Mouse (Mus musculus): ENCODE data around the gene Kif21a. TPM values are rescaled to one million over a fixed set of nuclear protein-coding genes. Genes with fewer than 3 reads are reported as not detected.

Gene Kif21a
- polyA plus RNA-seq (2015; fragmentation: Nextera tagmentation; extraction: Ambion mirVana), result 52.3 and 54.2 TPM in 2 replicates

DNA sequence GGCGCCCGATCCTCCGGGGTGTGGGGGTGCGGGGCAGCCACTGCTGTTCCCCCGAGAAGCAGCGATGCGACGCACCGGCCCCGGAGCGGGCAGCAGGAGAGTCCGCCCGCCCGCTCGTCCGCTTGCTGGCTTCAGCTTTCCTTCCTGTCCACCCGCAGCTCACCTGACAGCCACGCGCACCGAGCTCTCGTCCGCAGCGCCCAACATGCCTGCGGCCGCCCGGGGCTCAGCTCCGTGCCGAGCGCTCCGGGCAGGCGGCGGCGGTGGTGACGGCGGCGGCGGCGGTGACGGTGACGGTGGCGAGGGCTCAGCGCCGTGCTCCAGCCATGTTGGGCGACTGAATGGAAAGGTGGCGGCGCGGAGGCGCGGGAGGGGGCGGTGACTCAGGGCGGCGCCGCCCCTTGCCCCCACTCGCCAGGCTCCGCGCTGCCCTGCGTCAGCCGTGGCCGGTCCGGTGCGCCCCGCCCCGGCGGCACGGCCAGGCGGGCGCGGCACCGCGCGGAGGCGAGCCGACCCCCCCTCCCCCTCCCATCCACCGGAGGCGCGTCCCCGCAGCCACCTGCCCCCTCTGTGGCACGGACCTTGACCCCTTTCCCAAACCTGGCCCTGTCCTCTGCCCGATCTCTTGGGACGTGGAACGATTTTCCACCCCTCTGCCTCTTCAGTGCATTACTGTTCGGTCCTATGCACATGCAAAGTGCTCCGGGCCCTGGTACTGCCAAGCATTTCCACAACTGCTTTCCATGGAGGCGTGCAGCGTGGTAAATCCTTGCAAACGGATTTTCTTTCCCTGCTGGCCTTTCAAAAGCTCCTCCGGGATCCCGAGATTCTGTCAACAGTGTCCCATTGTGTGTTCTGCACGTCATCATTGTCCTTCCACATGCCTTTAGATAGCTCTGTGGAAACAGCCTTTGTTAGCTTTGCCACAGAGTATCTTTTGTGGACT, at the start of gene Kif21a:
Gene Kif21a (minus strand): TSS at position 453 of the 946 bp plus-strand sequence.
- Histone ChIP-seq H3K9ac (replicated peaks) (peak within 1 kb of the TSS; percentile 99), H3K4me2 (replicated peaks) (peak within 1 kb of the TSS; percentile 59), H3K4me1 (peaks cover 54% of the 10 kb centered on the region), H3K4me3 (peak within 1 kb of the TSS; percentile 98), H3K27ac (replicated peaks) (peak within 1 kb of the TSS; percentile 100), H3K9me3 (no peaks in the 10 kb centered on the region), H3K27me3 (no peaks in the 10 kb centered on the region), H3K36me3 (no peaks in the 10 kb centered on the region)
- under 1% methylated on average over 84 of the region's 89 CpGs for WGBS
- ATAC-seq (replicated peaks), result peak; percentile 91

DNA sequence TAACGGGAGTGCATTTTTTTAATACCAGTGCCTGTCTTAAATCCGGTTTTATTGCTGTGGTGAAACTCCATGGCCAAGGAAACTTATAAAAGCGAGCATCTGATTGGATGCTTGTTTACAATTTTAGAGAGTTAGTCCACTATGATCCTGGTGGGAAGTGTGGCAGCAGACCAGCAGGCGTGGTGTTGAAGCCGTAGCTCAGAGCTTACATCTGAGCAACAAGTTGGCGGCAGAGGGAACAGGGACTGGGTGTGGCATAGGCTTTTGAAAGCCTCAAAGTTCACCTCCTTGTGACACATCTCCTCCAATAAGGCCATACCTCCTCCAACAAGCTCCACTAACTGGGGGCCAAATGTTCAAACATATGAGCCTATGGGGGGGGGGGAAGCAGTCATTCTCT, 46.9 kb upstream of the Kif21a start:
- WGBS, result 89% methylated on average over 6 of the region's 6 CpGs
- Histone ChIP-seq H3K36me3 (no peaks in the 10 kb centered on the region), H3K27me3 (no peaks in the 10 kb centered on the region), H3K4me3 (no peak overlapping the region), H3K9ac (replicated peaks) (no peak overlapping the region), H3K4me1 (peaks cover 6% of the 10 kb centered on the region), H3K4me2 (replicated peaks) (no peak overlapping the region), H3K27ac (replicated peaks) (no peak overlapping the region), H3K9me3 (no peaks in the 10 kb centered on the region)
- no peak for ATAC-seq (replicated peaks)

DNA sequence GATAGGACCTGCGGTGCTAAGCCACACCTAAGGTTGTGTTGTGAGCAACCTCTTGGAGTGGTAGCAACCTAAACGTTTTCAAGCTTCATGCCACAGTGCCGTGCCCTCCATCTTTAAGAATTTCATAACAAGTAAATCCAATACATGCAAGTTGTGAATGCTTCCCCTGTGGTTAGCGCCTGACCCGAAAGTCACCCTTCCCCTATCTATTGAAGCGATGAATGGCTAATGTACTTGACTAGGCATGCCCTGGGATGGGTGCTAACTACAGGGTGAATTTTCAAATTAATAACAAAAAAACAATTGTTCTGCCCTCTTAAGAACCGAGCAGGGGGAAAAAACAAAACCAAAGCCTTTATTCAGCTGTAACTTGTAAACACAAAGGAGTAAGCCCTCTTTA, 39.7 kb upstream of the Kif21a start:
- 63% methylated on average over 7 of the region's 7 CpGs for WGBS
- no peak for ATAC-seq (replicated peaks)
- no peak overlapping the region for H3K4me2 ChIP-seq (replicated peaks)
- no peak overlapping the region for H3K9ac ChIP-seq (replicated peaks)
- H3K27me3 ChIP-seq, result no peaks in the 10 kb centered on the region
- H3K27ac ChIP-seq (replicated peaks), result no peak overlapping the region
- no peak overlapping the region for H3K4me3 ChIP-seq
- peaks cover 6% of the 10 kb centered on the region for H3K4me1 ChIP-seq
- H3K9me3 ChIP-seq, result no peaks in the 10 kb centered on the region
- no peaks in the 10 kb centered on the region for H3K36me3 ChIP-seq

DNA sequence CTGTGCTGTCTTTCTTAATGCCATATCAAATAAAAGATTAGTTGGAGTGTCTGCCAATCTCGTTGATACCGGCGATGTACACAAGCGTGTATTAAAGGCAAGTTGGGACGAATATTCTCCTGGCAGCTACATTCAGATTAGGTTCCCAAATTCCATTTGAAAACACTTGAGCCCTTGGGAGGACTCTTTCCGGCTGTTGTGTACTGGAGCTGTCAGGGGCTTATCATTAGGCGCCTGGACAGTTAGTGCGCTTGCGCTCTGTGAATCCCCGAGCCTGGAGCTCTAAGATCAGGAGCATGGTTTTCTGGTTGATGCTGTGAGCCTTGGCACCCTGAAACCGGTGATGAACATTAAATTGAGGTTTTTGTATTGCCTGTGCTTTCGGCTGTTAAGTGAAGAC, 38.3 kb upstream of the Kif21a start:
- no peak overlapping the region for H3K4me3 ChIP-seq
- no peak overlapping the region for H3K27ac ChIP-seq (replicated peaks)
- no peaks in the 10 kb centered on the region for H3K27me3 ChIP-seq
- no peak overlapping the region for H3K9ac ChIP-seq (replicated peaks)
- H3K4me1 ChIP-seq, result peaks cover 6% of the 10 kb centered on the region
- H3K9me3 ChIP-seq, result no peaks in the 10 kb centered on the region
- ATAC-seq (replicated peaks), result no peak
- no peaks in the 10 kb centered on the region for H3K36me3 ChIP-seq
- no peak overlapping the region for H3K4me2 ChIP-seq (replicated peaks)
- WGBS, result 84% methylated on average over 12 of the region's 12 CpGs

DNA sequence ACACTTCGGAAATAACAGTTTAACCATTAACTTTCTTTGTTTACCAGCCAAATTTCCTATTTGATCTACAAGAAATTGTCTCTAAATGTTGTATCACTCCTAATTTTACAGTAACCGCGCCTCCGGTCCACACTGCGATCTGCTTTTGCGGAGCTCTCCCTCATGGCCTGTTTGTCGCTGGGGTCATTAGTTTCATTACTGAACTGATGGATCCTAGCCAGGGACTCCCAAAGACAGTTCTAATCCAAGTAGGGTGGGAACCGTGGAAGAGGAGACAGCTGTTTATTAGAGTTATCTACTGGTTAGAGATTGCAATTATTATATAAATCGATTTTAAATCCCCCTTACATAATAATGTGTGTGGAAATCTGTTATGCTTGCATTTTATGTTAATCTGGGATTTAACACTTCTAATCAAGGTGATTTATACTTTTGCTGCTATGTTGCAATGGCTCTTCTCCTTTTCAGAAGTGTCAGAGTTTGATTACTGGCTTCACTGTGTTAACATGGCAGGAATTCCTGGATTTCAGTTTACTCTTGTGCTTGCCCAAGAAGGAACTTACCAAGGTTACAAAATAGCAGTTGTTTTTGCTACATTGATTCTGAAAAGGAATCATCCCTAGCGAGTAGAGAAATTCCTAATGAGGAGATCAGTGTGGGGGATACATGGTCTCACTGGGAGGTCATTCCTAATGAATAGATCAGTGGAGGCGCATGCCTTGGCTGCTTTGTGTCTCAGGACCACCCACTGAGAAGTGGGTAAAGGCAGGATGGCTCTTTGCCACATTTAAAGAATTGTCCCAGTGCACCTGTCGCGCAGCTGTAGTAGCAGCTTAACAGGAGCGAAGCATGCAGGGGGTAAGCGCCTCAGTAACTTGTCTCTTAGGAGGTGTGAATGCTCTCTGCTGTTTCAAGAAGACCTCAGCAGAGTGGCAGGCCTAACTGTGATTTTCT, 28.0 kb upstream of the Kif21a start:
- H3K4me3 ChIP-seq, result no peak overlapping the region
- ATAC-seq (replicated peaks), result 0 out of 2 replicates have a peak, but pooled peaks have one; percentile 32
- no peak overlapping the region for H3K9ac ChIP-seq (replicated peaks)
- no peak overlapping the region for H3K27ac ChIP-seq (replicated peaks)
- H3K36me3 ChIP-seq, result no peaks in the 10 kb centered on the region
- no peaks in the 10 kb centered on the region for H3K9me3 ChIP-seq
- 14% methylated on average over 15 of the region's 15 CpGs for WGBS
- no peak overlapping the region for H3K4me2 ChIP-seq (replicated peaks)
- no peaks in the 10 kb centered on the region for H3K27me3 ChIP-seq
- peaks cover 6% of the 10 kb centered on the region for H3K4me1 ChIP-seq

DNA sequence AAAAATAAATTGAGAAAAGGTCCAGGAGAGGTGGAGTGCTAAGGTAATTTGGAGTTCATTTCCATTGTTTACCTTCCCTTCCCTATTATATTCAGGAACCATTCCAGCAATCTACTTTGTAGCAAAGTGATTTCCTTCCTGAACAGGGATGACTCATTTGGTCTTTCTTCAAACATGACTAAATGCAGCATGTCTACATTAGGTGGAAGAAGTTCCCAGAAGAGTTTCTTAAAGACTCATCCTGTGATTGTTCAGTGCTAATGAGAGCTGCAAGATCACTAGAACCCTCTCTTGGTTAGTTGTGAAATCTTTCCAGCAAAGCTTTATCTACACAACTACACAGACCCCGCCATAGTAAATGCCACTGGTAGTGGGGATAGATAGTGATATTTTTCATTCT, 22.7 kb upstream of the Kif21a start:
- Histone ChIP-seq H3K9me3 (no peaks in the 10 kb centered on the region), H3K36me3 (no peaks in the 10 kb centered on the region), H3K4me1 (no peaks in the 10 kb centered on the region), H3K9ac (replicated peaks) (no peak overlapping the region), H3K27ac (replicated peaks) (no peak overlapping the region), H3K27me3 (no peaks in the 10 kb centered on the region), H3K4me2 (replicated peaks) (no peak overlapping the region), H3K4me3 (no peak overlapping the region)
- ATAC-seq (replicated peaks), result no peak
- WGBS, result 100% methylated on average over 1 of the region's 1 CpGs

DNA sequence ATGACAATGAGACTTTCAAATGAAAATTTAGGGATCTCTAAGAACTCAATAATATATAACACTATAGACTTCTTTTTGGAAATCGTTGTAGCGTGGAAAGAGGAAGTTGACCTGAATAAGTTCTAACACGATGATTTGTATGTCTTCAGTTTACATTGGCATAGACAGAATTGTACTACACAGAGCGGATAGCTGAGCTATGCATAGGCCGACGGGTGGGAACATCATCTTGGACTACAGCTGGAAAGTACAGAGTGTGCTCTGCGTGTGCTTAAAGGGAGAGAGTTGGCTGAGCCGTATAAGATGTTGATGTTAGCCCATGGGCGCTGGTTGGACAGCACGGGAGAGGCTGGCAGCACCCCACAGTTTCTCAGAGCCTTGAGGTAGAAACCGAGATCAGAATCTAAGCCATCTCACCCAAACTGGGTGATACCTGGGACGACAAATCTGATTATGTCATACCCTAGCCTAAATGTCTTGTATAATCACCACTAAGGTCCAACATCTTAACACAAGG, 14.6 kb upstream of the Kif21a start:
- H3K9ac ChIP-seq (replicated peaks), result no peak overlapping the region
- 85% methylated on average over 12 of the region's 12 CpGs for WGBS
- H3K9me3 ChIP-seq, result no peaks in the 10 kb centered on the region
- no peak overlapping the region; the same call in 1 of the 2 replicates for H3K27ac ChIP-seq (replicated peaks)
- ATAC-seq (replicated peaks), result no peak
- H3K27me3 ChIP-seq, result no peaks in the 10 kb centered on the region
- no peak overlapping the region for H3K4me2 ChIP-seq (replicated peaks)
- no peaks in the 10 kb centered on the region for H3K36me3 ChIP-seq
- no peak overlapping the region for H3K4me3 ChIP-seq
- peaks cover 14% of the 10 kb centered on the region for H3K4me1 ChIP-seq

DNA sequence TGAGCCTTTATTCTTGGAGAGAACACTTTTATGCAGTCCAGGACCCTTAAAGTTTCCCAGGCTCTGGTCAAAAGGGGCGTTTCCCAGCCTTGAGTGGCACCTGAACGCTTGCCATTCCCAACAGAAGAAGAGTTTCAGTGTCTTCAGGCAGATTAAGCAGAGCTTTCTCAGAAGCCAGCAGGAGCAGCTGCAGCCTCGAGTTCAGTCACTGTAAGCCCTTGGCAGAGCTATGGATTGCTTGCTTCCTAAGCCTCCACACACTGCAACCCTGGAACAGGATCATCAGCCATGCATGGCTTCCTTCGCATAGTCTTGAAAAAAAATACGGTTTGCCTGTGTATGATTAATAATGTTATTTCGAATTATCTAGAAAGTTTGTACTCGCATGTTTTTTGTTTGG, 14.1 kb upstream of the Kif21a start:
- no peak overlapping the region for H3K9ac ChIP-seq (replicated peaks)
- H3K36me3 ChIP-seq, result no peaks in the 10 kb centered on the region
- peak; percentile 90 for ATAC-seq (replicated peaks)
- peaks cover 14% of the 10 kb centered on the region for H3K4me1 ChIP-seq
- 39% methylated on average over 7 of the region's 7 CpGs for WGBS
- no peak overlapping the region for H3K4me2 ChIP-seq (replicated peaks)
- peak overlapping the region; percentile 67 for H3K27ac ChIP-seq (replicated peaks)
- no peaks in the 10 kb centered on the region for H3K27me3 ChIP-seq
- H3K9me3 ChIP-seq, result no peaks in the 10 kb centered on the region
- no peak overlapping the region for H3K4me3 ChIP-seq

DNA sequence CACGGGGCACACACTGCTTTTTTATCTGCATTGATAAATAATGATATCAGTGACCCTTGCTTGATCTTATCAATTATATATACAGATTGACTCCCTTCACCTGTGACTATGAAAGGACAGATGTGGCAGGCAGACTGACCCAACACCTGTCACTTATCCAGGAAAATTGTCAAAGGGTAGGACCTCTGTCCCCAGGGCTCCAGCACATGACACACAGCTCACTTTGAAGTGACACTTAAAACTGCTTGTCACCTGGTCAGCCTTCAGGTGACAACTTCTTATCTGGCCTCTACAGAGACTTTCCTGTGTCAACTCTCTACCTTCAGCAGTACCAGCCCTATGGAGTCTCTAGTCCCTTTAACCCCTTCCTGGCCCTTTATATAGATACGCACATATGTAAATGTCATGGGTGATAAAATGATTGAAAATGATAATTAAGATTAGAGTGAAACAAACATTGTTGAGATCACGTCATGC, 7.2 kb upstream of the Kif21a start:
- WGBS, result 48% methylated on average over 3 of the region's 3 CpGs
- H3K4me1 ChIP-seq, result peaks cover 28% of the 10 kb centered on the region
- peak; percentile 17; the same call in 1 of the 2 replicates for ATAC-seq (replicated peaks)
- no peaks in the 10 kb centered on the region for H3K27me3 ChIP-seq
- no peaks in the 10 kb centered on the region for H3K36me3 ChIP-seq
- no peaks in the 10 kb centered on the region for H3K9me3 ChIP-seq
- no peak overlapping the region for H3K4me2 ChIP-seq (replicated peaks)
- H3K27ac ChIP-seq (replicated peaks), result peak overlapping the region; percentile 66
- no peak overlapping the region for H3K9ac ChIP-seq (replicated peaks)
- H3K4me3 ChIP-seq, result no peak overlapping the region

DNA sequence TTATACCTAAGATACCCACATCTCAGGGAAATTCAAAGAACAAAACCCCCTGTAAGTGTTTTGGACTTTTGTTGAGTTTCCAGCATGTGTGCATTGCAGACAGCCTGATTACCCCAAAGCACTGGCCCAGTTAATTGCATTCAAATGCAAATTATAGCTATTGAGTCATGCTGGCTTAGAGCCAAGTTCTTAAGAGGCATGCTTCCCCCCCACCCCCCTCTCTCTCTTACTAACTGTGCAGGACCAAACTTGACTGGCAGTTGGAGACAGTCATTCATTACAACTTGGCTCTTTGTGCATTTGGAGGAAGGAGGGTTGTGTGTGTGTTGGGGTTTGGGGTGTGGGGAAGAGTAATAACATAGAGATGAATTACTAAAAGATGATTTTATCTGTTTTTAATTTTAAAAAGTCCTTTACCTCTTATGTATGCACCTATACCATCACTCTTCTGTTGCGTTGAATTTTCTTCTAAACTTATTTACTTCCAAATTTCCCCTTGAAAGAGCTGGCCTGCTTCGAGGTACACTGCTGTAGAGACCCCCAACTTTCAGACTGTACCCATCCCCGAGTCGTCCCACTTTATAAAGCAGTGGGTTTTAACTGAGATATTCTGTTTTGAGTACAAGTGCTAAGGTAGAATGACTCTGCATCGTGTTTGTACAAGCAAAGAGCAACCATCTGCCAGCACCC, 6.6 kb upstream of the Kif21a start:
- Histone ChIP-seq H3K9ac (replicated peaks) (no peak overlapping the region), H3K27ac (replicated peaks) (peak overlapping the region; percentile 66), H3K4me2 (replicated peaks) (no peak overlapping the region), H3K36me3 (no peaks in the 10 kb centered on the region), H3K27me3 (no peaks in the 10 kb centered on the region), H3K9me3 (no peaks in the 10 kb centered on the region), H3K4me1 (peaks cover 33% of the 10 kb centered on the region), H3K4me3 (no peak overlapping the region)
- WGBS, result 11% methylated on average over 5 of the region's 5 CpGs
- ATAC-seq (replicated peaks), result peak; percentile 94

DNA sequence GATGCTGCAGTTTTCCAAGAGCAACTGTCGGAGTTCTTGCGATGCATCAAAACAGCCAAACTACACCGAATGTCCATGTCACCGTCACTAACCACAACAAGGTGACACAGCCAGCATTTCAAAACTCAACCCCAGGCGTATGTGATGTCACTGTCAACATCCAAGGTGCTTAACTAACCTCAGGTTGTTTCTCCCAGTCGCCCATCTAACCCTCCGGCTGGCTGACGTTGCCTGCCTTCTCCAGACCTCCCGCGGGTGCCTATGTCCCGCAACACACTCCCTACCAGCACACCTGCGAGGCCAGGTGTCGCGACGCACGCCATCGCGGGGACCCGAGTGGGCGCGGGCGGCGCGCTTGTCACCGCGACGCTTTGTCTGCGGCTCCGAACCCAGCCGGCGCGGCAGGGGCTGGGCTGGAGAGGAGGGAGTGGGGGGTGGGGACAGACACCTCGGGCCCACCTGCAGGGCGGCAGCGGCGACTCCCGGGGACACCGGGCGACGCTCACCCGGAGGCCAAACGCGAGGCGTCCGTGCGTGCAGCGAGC, 725 bp downstream of the Kif21a start:
- ATAC-seq (replicated peaks), result peak; percentile 47
- WGBS, result under 1% methylated on average over 45 of the region's 47 CpGs
- peak overlapping the region; percentile 100 for H3K27ac ChIP-seq (replicated peaks)

More for the DNA sequence above, 725 bp downstream of the Kif21a start:
- Histone ChIP-seq H3K4me2 (replicated peaks) (peak overlapping the region; percentile 59), H3K4me1 (peaks cover 48% of the 10 kb centered on the region), H3K27me3 (no peaks in the 10 kb centered on the region), H3K36me3 (no peaks in the 10 kb centered on the region), H3K4me3 (peak overlapping the region; percentile 98), H3K9me3 (no peaks in the 10 kb centered on the region), H3K9ac (replicated peaks) (peak overlapping the region; percentile 99)

Measured in forebrain, embryonic 15.5 days (tissue).